Mouse (Mus musculus) E14TG2a.4 (cell line): ENCODE data around the gene Far1.

Source experiments
- H3K27me3 ChIP-seq: 2 replicates; pipeline ENCODE4 v1.6.1; 2014; ENCODE audit warnings: low read length, control low read depth; ENCODE audit not compliant: insufficient read depth
- H3K36me3 ChIP-seq: 2 replicates; pipeline ENCODE4 v1.6.1; 2014; ENCODE audit warnings: low read length, control low read depth; ENCODE audit not compliant: insufficient read depth
- H3K4me1 ChIP-seq: replicated peaks from 2 replicates; pipeline ENCODE4 v1.6.1; 2014; ENCODE audit warnings: low read depth, low read length, control low read depth
- H3K4me3 ChIP-seq: replicated peaks from 2 replicates; pipeline ENCODE4 v1.5.1; 2014; ENCODE audit warnings: mild to moderate bottlenecking, low read length
- H3K9me3 ChIP-seq: 2 replicates; pipeline ENCODE4 v1.6.1; 2014; ENCODE audit warnings: low read length, control low read depth
- CTCF ChIP-seq: conservative IDR thresholded peaks from 2 replicates; pipeline ENCODE4 v1.5.1; 2014; ENCODE audit warnings: low read length
- NANOG ChIP-seq: IDR thresholded peaks from 2 replicates; pipeline ENCODE4 v1.6.1; 2014; ENCODE audit warnings: borderline replicate concordance, low read length, mixed read lengths
- POU5F1 ChIP-seq: IDR thresholded peaks from 2 replicates; pipeline ENCODE4 v1.6.1; 2014; ENCODE audit warnings: low read length, borderline replicate concordance

Far1 gene

GRCm38 (mm10) chr7:113513286-113513962 lies at the start of gene Far1:
Gene Far1, plus strand, starts transcription at chr7:113513834.
- TF ChIP-seq POU5F1 = no peak
- TF ChIP-seq CTCF = no peak
- no peak for TF ChIP-seq NANOG
- H3K4me1 ChIP-seq = peaks cover 24% of the 10 kb centered on the region
- H3K27me3 ChIP-seq = no peaks in the 10 kb centered on the region
- H3K9me3 ChIP-seq = no peaks in the 10 kb centered on the region
- peak within 1 kb of the TSS; percentile 97 for H3K4me3 ChIP-seq
- no peaks in the 10 kb centered on the region for H3K36me3 ChIP-seq

- Histone ChIP-seq H3K4me1 (no peaks in the 10 kb centered on the region), H3K36me3 (no peaks in the 10 kb centered on the region), H3K4me3 (no peak overlapping the region), H3K9me3 (no peaks in the 10 kb centered on the region), H3K27me3 (no peaks in the 10 kb centered on the region)
- TF ChIP-seq NANOG = no peak
- TF ChIP-seq POU5F1 = no peak
- no peak for TF ChIP-seq CTCF
These were observed 45.3 kb upstream of the Far1 start for GRCm38 (mm10) chr7:113468345-113468744.

GRCm38 (mm10) chr7:113470671-113471070 lies 43.0 kb upstream of the Far1 start:
- TF ChIP-seq NANOG (no peak), POU5F1 (no peak), CTCF (no peak)
- H3K27me3 ChIP-seq = no peaks in the 10 kb centered on the region
- no peaks in the 10 kb centered on the region for H3K9me3 ChIP-seq
- H3K4me1 ChIP-seq = no peaks in the 10 kb centered on the region
- no peak overlapping the region for H3K4me3 ChIP-seq
- no peaks in the 10 kb centered on the region for H3K36me3 ChIP-seq

GRCm38 (mm10) chr7:113471653-113472052 lies 42.0 kb upstream of the Far1 start:
- no peaks in the 10 kb centered on the region for H3K9me3 ChIP-seq
- no peaks in the 10 kb centered on the region for H3K36me3 ChIP-seq
- TF ChIP-seq POU5F1 = no peak
- no peak for TF ChIP-seq CTCF
- TF ChIP-seq NANOG = no peak
- H3K4me3 ChIP-seq = no peak overlapping the region
- no peaks in the 10 kb centered on the region for H3K4me1 ChIP-seq
- H3K27me3 ChIP-seq = no peaks in the 10 kb centered on the region

GRCm38 (mm10) chr7:113495792-113496191 lies 17.8 kb upstream of the Far1 start:
- H3K4me1 ChIP-seq = no peaks in the 10 kb centered on the region

GRCm38 (mm10) chr7:113498413-113498812 lies 15.2 kb upstream of the Far1 start:
- no peaks in the 10 kb centered on the region for H3K9me3 ChIP-seq
- H3K4me1 ChIP-seq = peaks cover 5% of the 10 kb centered on the region; the same call in 1 of the 2 replicates
- H3K36me3 ChIP-seq = no peaks in the 10 kb centered on the region
- H3K27me3 ChIP-seq = no peaks in the 10 kb centered on the region
- TF ChIP-seq NANOG (no peak), POU5F1 (no peak), CTCF (no peak)
- H3K4me3 ChIP-seq = no peak overlapping the region

More at GRCm38 (mm10) chr7:113495792-113496191, 17.8 kb upstream of the Far1 start:
- no peaks in the 10 kb centered on the region for H3K27me3 ChIP-seq
- no peaks in the 10 kb centered on the region for H3K36me3 ChIP-seq
- H3K9me3 ChIP-seq = peaks cover 6% of the 10 kb centered on the region
- H3K4me3 ChIP-seq = no peak overlapping the region
- TF ChIP-seq NANOG = no peak
- TF ChIP-seq POU5F1 = no peak
- no peak for TF ChIP-seq CTCF

GRCm38 (mm10) chr7:113499821-113500220 lies 13.8 kb upstream of the Far1 start:
- Histone ChIP-seq H3K9me3 (no peaks in the 10 kb centered on the region), H3K4me3 (no peak overlapping the region), H3K27me3 (no peaks in the 10 kb centered on the region), H3K4me1 (peaks cover 5% of the 10 kb centered on the region; the same call in 1 of the 2 replicates), H3K36me3 (no peaks in the 10 kb centered on the region)
- TF ChIP-seq CTCF (no peak), POU5F1 (no peak), NANOG (no peak)

- H3K27me3 ChIP-seq = no peaks in the 10 kb centered on the region
- no peak for TF ChIP-seq CTCF
- no peak for TF ChIP-seq POU5F1
- no peak for TF ChIP-seq NANOG
- peaks cover 5% of the 10 kb centered on the region; the same call in 1 of the 2 replicates for H3K4me1 ChIP-seq
- no peak overlapping the region for H3K4me3 ChIP-seq
- no peaks in the 10 kb centered on the region for H3K9me3 ChIP-seq
- H3K36me3 ChIP-seq = no peaks in the 10 kb centered on the region
These were observed 11.2 kb upstream of the Far1 start for GRCm38 (mm10) chr7:113502453-113502852.

- Histone ChIP-seq H3K9me3 (no peaks in the 10 kb centered on the region), H3K27me3 (no peaks in the 10 kb centered on the region), H3K36me3 (no peaks in the 10 kb centered on the region), H3K4me3 (no peak overlapping the region), H3K4me1 (peaks cover 9% of the 10 kb centered on the region; the same call in 1 of the 2 replicates)
- no peak for TF ChIP-seq CTCF
- TF ChIP-seq POU5F1 = no peak
- no peak for TF ChIP-seq NANOG
These were observed 8.6 kb upstream of the Far1 start for GRCm38 (mm10) chr7:113505047-113505446.
